Mouse (Mus musculus): ENCODE results near the gene Rad9b. TPM values are rescaled to one million over a fixed set of nuclear protein-coding genes. Genes with fewer than 3 reads are reported as not detected.

The Rad9b gene
- polyA plus RNA-seq (2016; fragmentation: Nextera tagmentation; extraction: Ambion mirVana): 7.8 and 9.1 TPM in 2 replicates

GRCm38 (mm10) chr5:122353807-122354491 lies at the start of gene Rad9b, which contains the start of gene Vps29:
Rad9b (minus strand) TSS chr5:122354233.
Vps29 (plus strand) TSS chr5:122354369.
- Histone ChIP-seq H3K27ac (ENCODE audit: poor library complexity, severe bottlenecking) (peak within 1 kb of the TSS; percentile 86), H3K27me3 (replicated peaks) (no peaks in the 10 kb centered on the region), H3K4me1 (replicated peaks) (peaks cover 4% of the 10 kb centered on the region), H3K9me3 (replicated peaks) (no peaks in the 10 kb centered on the region), H3K36me3 (peaks cover 5% of the 10 kb centered on the region), H3K4me2 (peak within 1 kb of the TSS; percentile 94), H3K4me3 (peak within 1 kb of the TSS; percentile 88), H3K9ac (peak within 1 kb of the TSS; percentile 93)
- WGBS: 2% methylated on average over 51 of the region's 51 CpGs
- peak; percentile 94 for ATAC-seq (ENCODE audit: insufficient number of reproducible peaks, low FRiP score)

GRCm38 (mm10) chr5:122403362-122403761 lies 49.3 kb upstream of the Rad9b start:
- Histone ChIP-seq H3K4me2 (no peak overlapping the region), H3K36me3 (peaks cover 80% of the 10 kb centered on the region), H3K9ac (no peak overlapping the region), H3K4me1 (replicated peaks) (peaks cover 22% of the 10 kb centered on the region), H3K4me3 (no peak overlapping the region), H3K9me3 (replicated peaks) (no peaks in the 10 kb centered on the region; the same call in 1 of the 2 replicates), H3K27ac (ENCODE audit: poor library complexity, severe bottlenecking) (no peak overlapping the region), H3K27me3 (replicated peaks) (no peaks in the 10 kb centered on the region)
- ATAC-seq (ENCODE audit: insufficient number of reproducible peaks, low FRiP score): no peak
- WGBS: 89% methylated on average over 12 of the region's 12 CpGs

- H3K9ac ChIP-seq: no peak overlapping the region
- H3K4me3 ChIP-seq: no peak overlapping the region
- no peak overlapping the region for H3K27ac ChIP-seq (ENCODE audit: poor library complexity, severe bottlenecking)
- peaks cover 26% of the 10 kb centered on the region for H3K4me1 ChIP-seq (replicated peaks)
- no peak overlapping the region for H3K4me2 ChIP-seq
- H3K27me3 ChIP-seq (replicated peaks): no peaks in the 10 kb centered on the region
- no peaks in the 10 kb centered on the region; the same call in 1 of the 2 replicates for H3K9me3 ChIP-seq (replicated peaks)
- no peak for ATAC-seq (ENCODE audit: insufficient number of reproducible peaks, low FRiP score)
- 80% methylated on average over 5 of the region's 5 CpGs for WGBS
- peaks cover 84% of the 10 kb centered on the region for H3K36me3 ChIP-seq
Observed at GRCm38 (mm10) chr5:122402772-122403171, 48.7 kb upstream of the Rad9b start.

- 91% methylated on average over 13 of the region's 13 CpGs for WGBS
- H3K36me3 ChIP-seq: peaks cover 83% of the 10 kb centered on the region
- no peak overlapping the region for H3K27ac ChIP-seq (ENCODE audit: poor library complexity, severe bottlenecking)
- no peak for ATAC-seq (ENCODE audit: insufficient number of reproducible peaks, low FRiP score)
- no peak overlapping the region for H3K4me3 ChIP-seq
- peaks cover 26% of the 10 kb centered on the region for H3K4me1 ChIP-seq (replicated peaks)
- H3K4me2 ChIP-seq: no peak overlapping the region
- no peaks in the 10 kb centered on the region for H3K27me3 ChIP-seq (replicated peaks)
- no peak overlapping the region for H3K9ac ChIP-seq
- no peaks in the 10 kb centered on the region for H3K9me3 ChIP-seq (replicated peaks)
Observed at GRCm38 (mm10) chr5:122402160-122402559, 48.1 kb upstream of the Rad9b start.

- no peaks in the 10 kb centered on the region for H3K27me3 ChIP-seq (replicated peaks)
- peaks cover 31% of the 10 kb centered on the region for H3K4me1 ChIP-seq (replicated peaks)
- peaks cover 82% of the 10 kb centered on the region for H3K36me3 ChIP-seq
- ATAC-seq (ENCODE audit: insufficient number of reproducible peaks, low FRiP score): no peak; the same call in 1 of the 2 replicates
- no peaks in the 10 kb centered on the region for H3K9me3 ChIP-seq (replicated peaks)
- H3K9ac ChIP-seq: no peak overlapping the region
- H3K4me3 ChIP-seq: no peak overlapping the region
- H3K4me2 ChIP-seq: no peak overlapping the region
- no peak overlapping the region for H3K27ac ChIP-seq (ENCODE audit: poor library complexity, severe bottlenecking)
- 24% methylated on average over 8 of the region's 8 CpGs for WGBS
Observed at GRCm38 (mm10) chr5:122401303-122401640, 47.2 kb upstream of the Rad9b start.

- no peak for ATAC-seq (ENCODE audit: insufficient number of reproducible peaks, low FRiP score)
- Histone ChIP-seq H3K27ac (ENCODE audit: poor library complexity, severe bottlenecking) (peak overlapping the region; percentile 6; the same call in 1 of the 2 replicates), H3K4me3 (no peak overlapping the region), H3K4me1 (replicated peaks) (peaks cover 31% of the 10 kb centered on the region), H3K9me3 (replicated peaks) (no peaks in the 10 kb centered on the region), H3K36me3 (peaks cover 77% of the 10 kb centered on the region), H3K27me3 (replicated peaks) (no peaks in the 10 kb centered on the region), H3K4me2 (no peak overlapping the region), H3K9ac (no peak overlapping the region)
- WGBS: 66% methylated on average over 18 of the region's 18 CpGs
Observed at GRCm38 (mm10) chr5:122400628-122401302, 46.7 kb upstream of the Rad9b start.

- Histone ChIP-seq H3K9ac (no peak overlapping the region), H3K36me3 (peaks cover 73% of the 10 kb centered on the region), H3K4me3 (no peak overlapping the region), H3K9me3 (replicated peaks) (no peaks in the 10 kb centered on the region), H3K4me2 (no peak overlapping the region), H3K4me1 (replicated peaks) (peaks cover 31% of the 10 kb centered on the region), H3K27me3 (replicated peaks) (no peaks in the 10 kb centered on the region), H3K27ac (ENCODE audit: poor library complexity, severe bottlenecking) (no peak overlapping the region)
- no peak for ATAC-seq (ENCODE audit: insufficient number of reproducible peaks, low FRiP score)
- WGBS: 89% methylated on average over 8 of the region's 8 CpGs
Observed at GRCm38 (mm10) chr5:122399871-122400270, 45.8 kb upstream of the Rad9b start.

- Histone ChIP-seq H3K4me3 (no peak overlapping the region), H3K4me2 (no peak overlapping the region), H3K36me3 (peaks cover 56% of the 10 kb centered on the region), H3K27ac (ENCODE audit: poor library complexity, severe bottlenecking) (no peak overlapping the region), H3K9ac (no peak overlapping the region), H3K4me1 (replicated peaks) (peaks cover 37% of the 10 kb centered on the region), H3K27me3 (replicated peaks) (no peaks in the 10 kb centered on the region), H3K9me3 (replicated peaks) (no peaks in the 10 kb centered on the region)
- no peak for ATAC-seq (ENCODE audit: insufficient number of reproducible peaks, low FRiP score)
- 88% methylated on average over 8 of the region's 8 CpGs for WGBS
Observed at GRCm38 (mm10) chr5:122397495-122397894, 43.5 kb upstream of the Rad9b start.

- 64% methylated on average over 10 of the region's 10 CpGs for WGBS
- Histone ChIP-seq H3K4me1 (replicated peaks) (peaks cover 40% of the 10 kb centered on the region), H3K9ac (no peak overlapping the region), H3K9me3 (replicated peaks) (no peaks in the 10 kb centered on the region), H3K27me3 (replicated peaks) (no peaks in the 10 kb centered on the region), H3K27ac (ENCODE audit: poor library complexity, severe bottlenecking) (peak overlapping the region; percentile 72), H3K4me3 (no peak overlapping the region), H3K36me3 (peaks cover 49% of the 10 kb centered on the region), H3K4me2 (no peak overlapping the region)
- peak; percentile 51 for ATAC-seq (ENCODE audit: insufficient number of reproducible peaks, low FRiP score)
Observed at GRCm38 (mm10) chr5:122396791-122397190, 42.8 kb upstream of the Rad9b start.

- Histone ChIP-seq H3K27ac (ENCODE audit: poor library complexity, severe bottlenecking) (no peak overlapping the region), H3K9me3 (replicated peaks) (no peaks in the 10 kb centered on the region), H3K4me1 (replicated peaks) (peaks cover 23% of the 10 kb centered on the region), H3K36me3 (peaks cover 30% of the 10 kb centered on the region), H3K27me3 (replicated peaks) (no peaks in the 10 kb centered on the region), H3K4me2 (no peak overlapping the region), H3K9ac (no peak overlapping the region), H3K4me3 (no peak overlapping the region)
- WGBS: 43% methylated on average over 2 of the region's 2 CpGs
- ATAC-seq (ENCODE audit: insufficient number of reproducible peaks, low FRiP score): no peak
Observed at GRCm38 (mm10) chr5:122393887-122394286, 39.9 kb upstream of the Rad9b start.

GRCm38 (mm10) chr5:122392227-122393004 lies 38.4 kb upstream of the Rad9b start:
- WGBS: 8% methylated on average over 19 of the region's 19 CpGs
- H3K36me3 ChIP-seq: peaks cover 22% of the 10 kb centered on the region
- peak overlapping the region; percentile 87 for H3K4me3 ChIP-seq
- 0 out of 2 replicates have a peak, but pooled peaks have one; percentile 52 for ATAC-seq (ENCODE audit: insufficient number of reproducible peaks, low FRiP score)
- no peaks in the 10 kb centered on the region for H3K27me3 ChIP-seq (replicated peaks)
- peak overlapping the region; percentile 84 for H3K4me2 ChIP-seq
- peak overlapping the region; percentile 48; the same call in 1 of the 2 replicates for H3K27ac ChIP-seq (ENCODE audit: poor library complexity, severe bottlenecking)
- no peaks in the 10 kb centered on the region for H3K9me3 ChIP-seq (replicated peaks)
- peaks cover 15% of the 10 kb centered on the region for H3K4me1 ChIP-seq (replicated peaks)
- peak overlapping the region; percentile 87 for H3K9ac ChIP-seq

All from heart, embryonic 12.5 days (tissue).